Mouse (Mus musculus) layer of hippocampus, adult 11-12 months (tissue): ENCODE data around the gene Gm20388.

Experiments
- DNase-seq: peaks from one replicate; pipeline ENCODE4 v3.0.0; 2022; ENCODE audit warnings: low spot score

The Gm20388 gene

DNA sequence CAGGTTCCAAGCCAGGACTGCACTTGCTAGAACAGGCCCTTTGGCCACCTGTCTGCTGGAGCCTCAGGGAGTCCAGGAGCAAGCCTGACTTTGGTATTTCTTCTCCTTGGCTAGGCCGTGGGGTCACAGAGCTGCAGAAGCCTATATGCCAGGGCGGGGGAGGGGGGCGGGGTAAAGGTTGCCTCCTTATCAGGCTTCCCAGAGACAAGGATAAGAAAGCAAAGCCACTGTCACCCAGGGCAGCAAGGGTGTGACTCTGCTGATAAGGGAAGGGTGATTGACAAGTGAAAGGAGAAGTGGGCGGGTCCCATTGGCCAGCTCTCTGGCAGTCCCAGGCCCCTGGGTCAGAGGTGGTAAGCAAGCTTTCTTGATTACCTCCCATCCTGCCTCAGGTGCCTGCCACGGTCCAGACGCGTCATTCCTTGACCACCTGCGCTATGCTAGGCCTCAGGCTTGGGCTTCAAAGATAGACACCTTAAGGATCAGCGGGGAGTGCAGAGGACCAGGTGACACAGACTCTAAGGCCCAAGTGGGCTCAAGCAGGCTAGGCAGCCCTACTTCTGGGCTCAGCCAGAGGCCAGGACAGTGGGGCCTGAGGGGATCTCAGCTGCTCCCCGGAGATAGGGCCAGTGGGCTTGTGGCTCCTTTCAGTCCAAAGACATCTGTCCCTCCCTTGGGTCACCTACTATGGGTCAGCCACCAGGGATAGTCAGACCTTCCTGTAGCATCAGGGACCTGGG lies 565.0 kb downstream of the Gm20388 start:
- no peak for DNase-seq

DNA sequence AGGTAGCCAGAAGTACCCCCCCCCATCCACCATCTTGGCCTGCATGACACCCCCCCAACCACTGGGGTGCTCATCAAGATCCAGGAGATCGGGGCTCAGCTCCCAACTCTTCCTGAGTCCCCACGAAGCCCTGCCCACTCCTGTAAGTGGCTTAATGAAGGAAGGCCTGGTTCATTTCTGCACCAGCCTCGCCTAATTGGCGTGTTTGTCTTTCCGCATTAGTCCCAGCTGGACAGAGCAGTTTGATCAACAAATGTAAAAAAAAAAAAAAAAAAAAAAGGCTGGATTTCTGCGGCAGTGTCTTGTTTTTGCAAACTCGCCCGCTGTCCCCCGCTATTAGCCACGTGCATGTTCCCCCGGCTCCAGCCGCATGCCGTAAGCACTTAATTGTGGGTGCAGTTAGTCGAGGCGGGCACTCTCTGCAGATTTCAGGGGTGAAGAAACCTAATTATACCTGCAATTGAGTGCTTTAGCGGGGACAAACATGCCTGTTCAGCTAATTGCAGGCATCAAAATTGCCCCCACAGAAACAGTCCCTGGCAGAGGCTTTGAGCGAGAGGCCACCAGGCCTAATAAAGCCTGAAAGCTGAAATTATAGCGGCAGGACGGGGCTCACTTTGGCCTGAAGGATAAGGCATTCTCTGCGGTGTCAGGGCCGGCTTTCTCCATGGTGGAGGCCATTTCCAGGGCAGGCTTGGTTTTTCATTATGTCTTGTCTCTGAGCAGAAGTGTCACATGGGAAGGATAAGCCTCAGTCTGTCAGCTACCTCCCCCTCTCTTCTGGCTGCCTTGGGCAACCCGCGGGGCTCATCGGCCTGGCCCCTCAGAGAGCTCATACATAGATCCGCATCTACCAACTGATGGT lies 566.3 kb downstream of the Gm20388 start:
- DNase-seq, result no peak

DNA sequence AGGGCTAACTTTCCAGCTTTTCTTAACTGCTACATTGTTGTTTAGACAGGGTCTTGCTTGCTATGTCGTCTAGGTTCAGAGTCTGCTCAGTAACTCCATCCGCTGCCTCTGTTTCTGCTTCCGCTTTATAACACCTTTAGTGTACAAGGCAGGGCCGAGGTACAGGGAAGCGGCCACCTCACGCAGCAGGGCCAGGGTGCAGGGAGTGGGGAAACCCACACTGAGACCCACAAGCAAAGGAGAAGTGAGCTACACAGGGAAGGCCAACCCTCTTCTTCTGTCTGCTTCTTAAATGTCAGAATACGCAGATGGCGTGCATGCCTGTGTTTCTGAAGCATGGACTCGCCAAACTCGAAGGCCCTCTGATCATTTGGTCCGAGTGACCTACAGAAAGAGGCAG lies 568.1 kb downstream of the Gm20388 start:
- no peak for DNase-seq

DNA sequence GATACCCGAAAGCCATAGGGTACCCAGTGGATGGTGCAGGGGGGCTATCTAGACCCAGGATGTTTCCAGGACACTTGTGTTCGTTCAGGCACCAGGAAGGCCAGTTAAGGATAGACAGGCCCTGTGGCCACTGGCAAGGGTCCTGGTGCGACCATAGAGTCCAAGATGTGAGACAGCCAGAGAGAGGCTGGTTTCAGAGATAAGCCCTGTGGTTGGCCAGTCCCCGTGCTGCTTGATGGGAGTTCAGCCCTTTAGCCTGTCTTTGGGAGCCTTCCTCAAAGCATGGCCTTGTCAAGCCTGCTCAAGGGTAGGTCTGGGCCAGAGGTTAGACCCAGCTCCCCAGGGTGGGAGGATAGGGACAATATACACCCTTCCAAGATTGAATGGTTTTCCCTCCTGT lies 569.0 kb downstream of the Gm20388 start:
- DNase-seq, result no peak

DNA sequence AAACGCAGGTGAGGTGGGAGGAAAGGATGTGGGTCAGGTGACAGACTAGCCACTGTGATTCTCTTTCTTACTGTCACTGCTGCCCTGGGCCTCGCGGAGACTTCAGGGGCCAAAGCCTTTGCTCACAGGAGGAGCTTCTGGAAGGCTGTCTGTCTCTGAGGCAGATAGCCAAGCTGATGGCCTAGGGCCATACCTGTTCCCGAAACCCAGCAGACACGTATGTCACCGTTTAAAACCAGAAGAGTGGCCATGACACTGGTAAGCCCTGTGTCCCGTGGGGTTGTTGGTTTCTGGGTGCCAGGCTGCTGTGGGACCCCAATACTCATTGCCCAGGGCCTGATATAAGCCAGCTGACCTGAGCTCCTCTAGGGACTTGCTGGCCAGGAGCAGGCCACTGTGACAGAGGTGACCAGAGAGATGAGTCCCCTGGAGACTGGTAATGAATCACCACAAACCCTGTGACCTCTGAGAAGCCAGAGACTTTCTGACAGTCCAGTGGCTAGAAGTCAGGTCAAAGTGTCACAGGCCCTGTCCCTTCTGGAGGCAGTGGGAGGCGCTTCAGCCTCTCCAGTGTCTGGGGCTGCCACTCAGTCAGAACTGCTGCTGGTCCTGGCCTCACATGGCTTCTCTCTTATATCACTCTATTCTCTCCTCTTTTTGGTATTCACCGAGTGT lies 571.5 kb downstream of the Gm20388 start:
- DNase-seq, result no peak

DNA sequence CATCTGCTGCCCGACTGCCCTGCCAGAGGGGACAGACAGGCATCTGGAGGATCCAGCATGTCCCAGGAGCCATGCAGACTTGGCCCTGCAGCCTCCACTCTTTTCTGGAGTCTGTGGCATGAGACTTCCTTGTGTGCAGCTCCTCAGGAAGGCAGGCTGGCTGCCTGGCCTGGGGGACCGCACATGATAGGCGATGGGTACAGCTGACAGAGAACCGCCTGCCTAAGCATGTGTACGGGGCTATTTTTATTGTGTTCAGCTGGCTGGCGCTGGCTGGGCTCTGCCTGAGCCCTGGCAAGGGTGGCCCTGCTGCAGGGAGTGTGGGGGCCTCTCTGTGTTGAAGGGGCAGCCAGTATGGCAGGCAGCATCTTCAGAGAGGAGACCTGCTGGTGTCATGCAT lies 573.8 kb downstream of the Gm20388 start:
- peak; percentile 69 for DNase-seq

DNA sequence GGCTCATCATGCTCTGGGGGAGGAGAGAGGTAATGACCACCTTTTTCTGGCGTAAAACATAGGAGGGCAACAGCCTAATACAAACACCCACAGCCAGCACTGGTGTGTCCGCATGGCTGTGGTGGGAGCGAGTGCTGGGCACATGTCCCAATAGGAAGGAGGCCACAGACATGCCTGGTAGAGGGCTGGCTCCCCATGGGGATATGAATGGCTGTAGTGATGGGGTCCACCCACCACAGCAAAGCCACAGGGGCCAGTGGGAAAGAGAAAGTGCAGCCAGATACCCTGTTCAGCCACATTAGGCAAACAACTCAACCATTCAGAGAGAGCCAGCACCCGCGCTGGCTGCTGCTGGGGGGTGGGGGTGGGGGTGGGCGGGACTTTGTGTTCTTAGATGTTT lies 574.5 kb downstream of the Gm20388 start:
- no peak for DNase-seq

DNA sequence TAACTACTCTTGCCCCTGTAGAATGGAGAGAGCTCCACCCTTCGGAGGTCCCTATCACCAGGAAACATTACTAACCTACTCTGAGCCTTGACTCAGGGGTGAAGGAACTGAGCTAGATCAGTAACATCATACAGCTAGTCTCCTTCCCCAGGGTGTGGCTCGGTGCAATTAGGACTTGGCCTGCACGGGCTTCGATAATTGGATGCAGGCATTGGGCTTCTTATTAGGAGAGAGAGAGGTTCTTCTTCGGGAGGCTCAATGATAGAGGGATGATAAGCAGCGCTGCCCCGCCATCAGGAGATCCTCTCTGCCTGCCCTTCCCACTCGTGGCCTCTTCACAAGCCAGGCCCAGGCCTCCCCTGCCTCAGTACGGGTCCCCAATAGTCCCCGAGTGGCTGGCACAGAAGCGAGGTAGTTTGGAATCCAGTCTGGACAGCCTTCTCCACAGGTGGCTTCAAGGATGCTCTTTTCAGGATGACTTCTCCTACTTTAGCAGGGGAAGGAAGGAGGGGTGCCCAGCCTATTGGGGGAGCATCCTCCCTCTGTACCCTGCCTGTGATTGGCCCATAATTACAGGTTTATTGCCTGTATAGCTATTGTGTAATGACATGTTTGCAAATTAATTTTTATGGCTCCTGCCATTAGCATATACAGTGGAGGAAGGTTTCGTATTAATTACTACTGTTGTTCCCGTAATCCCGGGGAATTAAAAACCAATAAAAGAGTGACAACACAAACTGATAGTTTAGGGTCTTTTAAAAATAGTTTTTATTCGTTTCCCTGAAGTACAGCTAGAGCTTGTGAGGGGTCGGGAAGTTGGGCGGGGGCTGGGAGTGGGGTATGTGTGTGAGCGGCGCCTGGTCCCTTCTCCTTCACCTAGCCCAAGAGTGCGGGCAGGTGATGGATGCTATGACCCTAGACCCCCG lies 575.2 kb downstream of the Gm20388 start:
- DNase-seq, result no peak

DNA sequence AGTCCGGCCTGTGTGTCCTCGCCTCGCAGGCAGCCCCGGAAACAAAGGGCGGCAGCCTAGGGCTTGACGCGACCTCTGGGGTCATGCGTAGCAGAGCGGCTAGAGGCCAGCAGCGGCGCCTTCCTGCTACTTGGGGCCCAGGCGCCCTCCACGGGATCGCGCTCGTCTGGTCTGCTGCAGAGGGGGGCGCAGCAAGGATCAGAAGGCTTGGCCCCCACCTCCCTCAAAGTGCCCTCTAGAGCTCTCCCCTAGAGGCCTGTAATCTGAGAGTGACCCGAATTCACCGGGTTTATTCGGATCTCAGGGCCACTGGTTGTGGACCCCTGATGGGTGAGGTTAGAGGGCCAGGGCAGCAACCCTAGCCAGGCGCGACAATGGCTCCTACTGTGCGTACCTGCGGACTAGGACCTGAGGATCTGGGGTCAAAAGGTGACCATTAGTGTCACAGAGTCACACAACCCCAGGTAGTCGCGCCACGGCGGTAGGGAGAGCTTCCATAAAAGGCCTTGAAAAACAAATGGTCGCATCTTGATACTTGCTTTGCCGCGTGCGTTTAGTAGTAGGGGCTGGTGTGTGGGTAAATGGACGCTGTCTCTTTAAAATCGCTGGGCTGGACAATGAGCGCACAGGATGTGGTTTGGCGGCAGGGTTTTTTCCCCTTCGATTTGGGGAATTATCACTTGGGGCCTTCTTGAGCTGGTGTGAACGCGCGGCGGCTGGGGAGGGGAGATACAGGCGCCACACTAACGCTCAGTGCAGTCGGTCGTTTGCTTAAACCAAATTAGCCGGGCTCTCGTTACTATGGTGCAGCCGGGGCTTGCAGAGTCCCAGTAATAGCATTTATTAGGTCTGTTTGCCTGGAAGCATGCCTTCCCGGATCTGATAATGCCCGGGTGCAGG lies 576.1 kb downstream of the Gm20388 start:
- DNase-seq, result peak; percentile 70

DNA sequence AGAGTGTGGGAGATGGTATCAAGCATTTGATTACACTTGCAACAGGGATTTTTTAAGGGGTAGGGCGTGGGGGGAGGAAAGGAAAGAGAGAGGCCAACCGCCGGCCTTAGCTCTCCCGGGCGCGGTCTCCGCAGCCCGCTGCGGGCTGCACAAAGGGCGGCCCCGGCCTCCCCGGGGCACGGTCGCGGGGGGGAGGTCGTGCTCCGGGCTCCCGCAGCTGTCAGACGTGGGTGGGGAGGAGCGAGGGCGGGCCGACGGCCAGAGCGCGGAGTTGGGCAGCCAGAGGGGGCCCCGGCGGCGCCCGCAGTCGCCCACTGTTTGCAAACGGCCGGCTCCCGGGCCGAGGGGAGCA lies 576.7 kb downstream of the Gm20388 start:
- DNase-seq, result no peak

DNA sequence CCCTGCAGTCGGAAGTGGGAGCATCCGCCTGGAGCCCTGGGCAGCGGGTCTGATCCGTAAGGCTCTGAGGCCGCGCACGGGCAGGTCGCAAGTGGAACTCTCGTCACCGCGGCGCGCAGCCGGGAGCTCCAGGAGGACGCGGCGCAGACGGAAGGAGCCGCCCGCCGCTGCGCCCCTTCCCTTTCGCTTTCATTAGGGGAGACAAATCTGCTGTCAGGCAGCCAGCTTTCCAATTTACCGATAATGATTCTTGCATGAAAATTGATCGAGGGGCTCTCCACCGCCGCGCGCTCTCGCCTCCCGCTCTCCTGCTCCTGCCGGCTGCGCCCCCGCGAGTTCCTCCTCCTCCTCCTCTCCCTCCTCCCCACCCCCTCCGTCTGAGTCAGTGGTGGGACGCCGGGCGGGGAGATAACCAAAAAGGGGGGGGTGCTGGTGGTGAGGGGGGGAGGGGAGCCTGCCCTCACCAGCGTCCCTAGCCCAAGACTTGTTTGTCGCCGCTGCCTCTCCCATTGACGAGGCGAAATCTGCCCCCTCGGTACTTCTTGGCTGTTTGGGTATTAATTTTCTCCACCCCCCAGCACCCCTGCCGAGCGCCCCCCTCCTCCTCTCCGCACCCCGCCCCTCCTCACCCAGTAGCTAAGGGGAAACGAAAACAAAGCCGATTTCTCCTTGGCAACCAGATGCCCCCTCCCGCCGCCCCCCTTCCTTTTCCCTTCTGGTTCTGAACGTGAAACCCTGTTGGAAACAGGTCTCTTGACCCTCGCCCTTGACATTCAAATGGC lies 577.3 kb downstream of the Gm20388 start:
- peak; percentile 76 for DNase-seq

DNA sequence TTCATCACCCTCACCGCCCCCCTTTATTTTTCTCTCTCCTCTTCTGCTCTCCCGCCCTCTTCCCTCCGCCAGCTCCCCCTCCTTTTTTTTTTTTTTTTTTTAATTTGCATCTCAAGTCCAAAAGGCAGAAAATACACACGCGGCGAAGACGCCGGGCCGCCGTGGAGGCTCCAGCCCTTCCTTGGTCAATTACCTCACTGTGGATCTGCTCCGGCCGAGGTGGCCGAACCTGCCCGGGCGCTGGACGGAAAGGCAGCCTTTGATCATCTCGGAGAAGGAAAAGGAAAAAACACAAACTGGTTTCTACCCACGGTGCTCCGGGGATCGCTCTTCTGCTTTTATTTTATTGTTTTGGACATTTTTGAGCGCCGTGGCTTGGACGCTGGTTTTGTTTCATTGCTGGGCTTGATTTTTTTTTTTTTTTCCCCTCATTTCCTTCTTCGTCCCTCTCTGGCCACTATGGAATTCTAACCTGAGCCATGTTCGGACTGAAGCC lies 578.0 kb downstream of the Gm20388 start:
- no peak for DNase-seq

DNA sequence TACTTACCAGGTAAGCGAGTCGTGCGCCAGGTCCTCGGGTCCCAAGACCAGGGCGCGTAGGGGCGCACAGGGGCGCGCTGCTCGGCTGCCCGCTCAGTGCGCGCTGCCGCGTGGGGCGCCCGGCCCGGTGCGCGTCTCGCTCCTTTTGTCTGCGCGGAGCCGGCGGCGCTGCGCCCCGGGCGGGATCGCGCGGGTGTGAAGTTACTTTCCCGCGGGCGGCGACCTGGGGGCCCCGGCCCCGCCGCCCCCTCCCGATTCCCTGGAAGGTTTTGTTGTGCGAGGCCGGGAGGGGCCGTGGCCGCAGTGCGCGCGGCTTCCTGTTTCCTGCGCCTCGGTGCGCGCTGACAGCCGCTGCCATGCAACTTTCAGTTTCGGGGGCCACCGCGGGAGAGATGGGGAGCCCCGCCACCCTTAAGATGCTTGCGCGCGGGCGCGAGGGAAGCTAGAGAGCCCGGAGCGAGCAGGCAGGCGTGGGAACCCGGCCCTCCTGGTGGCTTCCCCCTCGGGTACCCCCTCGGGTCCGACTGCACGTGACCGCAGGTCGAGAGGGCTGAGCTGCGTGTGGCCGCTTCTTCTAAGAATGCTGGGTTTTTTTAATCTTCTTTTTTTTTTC lies 578.6 kb downstream of the Gm20388 start:
- DNase-seq, result peak; percentile 55

DNA sequence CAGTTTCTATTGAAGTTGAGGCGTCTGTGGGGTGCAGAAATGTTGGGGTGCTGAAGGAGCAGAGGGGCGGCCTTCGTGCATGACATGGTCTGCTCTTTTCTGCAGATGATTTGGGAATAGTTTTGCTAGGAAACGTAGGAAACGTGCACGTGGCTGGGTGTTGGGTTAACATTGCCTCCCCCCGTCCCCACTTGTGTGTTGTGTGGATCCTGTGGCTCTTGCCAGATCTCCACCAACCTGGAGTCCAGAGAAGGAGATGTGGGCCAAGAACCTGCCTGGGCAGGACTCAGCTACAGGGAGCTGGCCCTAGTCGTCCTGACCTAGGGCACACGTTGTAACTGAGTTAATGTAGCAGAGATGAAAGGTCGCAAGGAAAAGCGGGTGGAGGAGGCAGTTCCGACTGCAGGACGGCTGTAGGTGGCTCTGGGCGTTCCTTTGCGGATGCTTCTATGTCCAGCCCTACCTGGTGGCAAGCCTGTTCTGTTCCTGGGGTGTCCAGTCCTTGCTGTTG lies 579.2 kb downstream of the Gm20388 start:
- no peak for DNase-seq

DNA sequence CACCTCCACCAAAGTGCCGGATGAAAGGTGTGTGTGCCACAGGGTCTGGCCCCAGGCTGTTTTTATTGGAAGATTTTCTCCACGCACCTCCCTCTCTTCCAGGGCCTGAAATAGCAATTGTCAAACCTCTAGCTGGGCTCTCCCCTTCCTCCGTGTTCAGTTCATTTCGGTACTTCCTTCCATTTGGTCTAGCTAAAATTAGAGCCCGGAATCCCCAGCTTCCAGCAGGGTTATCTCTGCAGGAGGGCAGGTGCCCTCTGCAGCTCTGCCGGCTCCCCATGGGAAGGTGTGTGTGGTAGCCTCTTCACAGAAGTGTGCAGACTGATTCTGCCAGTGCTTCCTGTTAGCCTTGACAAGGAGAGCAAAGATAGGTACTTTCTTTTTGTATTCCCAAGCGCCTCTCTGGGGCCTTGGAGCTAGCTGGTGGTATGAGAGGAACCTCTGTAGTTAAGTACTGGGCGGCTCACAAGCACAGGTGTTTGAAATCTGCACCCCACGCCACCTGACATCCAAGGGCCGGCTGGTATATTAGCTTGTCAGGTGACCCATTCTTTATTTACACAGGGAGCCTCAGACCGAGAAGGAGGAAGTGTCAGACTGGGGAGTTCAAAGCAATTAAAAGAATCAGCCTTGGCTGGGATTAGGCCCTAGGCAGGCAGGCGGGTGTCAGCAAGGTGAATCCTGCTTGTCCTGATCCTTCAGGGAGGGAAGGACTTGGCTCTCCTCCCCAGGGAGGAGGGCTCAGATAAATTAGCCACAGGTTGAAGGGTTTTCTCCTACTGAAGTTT lies 579.9 kb downstream of the Gm20388 start:
- no peak for DNase-seq

DNA sequence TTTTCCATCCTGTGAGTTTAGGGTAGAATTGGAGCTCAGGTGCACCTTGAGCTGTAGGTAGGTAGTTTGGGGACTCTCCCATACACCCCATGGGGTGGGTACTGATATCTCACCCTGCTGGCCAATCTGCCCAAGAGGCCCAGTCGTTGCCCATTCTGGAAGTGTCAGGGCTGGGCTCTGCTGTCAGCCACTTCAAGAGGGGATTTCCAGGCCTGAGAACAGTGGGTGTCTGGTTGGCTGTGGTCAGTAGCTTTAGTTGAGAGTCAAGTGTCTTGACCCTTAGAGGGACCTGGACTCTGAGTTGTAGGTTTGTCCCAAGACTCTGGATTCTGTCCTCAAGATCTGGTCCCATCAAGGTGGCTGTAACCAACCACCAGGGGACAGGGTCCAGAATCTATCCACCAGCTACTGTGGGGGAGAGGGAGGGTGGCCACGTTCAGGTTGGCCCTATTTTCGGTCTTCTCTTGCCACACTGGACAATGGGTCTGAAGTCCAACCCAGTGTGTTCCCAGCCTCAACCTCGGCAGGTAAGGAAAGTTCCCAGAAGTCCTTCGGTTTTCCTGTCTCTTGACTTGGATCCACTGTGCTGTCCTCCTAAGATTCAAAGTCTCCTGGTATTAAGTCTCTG lies 580.6 kb downstream of the Gm20388 start:
- no peak for DNase-seq

DNA sequence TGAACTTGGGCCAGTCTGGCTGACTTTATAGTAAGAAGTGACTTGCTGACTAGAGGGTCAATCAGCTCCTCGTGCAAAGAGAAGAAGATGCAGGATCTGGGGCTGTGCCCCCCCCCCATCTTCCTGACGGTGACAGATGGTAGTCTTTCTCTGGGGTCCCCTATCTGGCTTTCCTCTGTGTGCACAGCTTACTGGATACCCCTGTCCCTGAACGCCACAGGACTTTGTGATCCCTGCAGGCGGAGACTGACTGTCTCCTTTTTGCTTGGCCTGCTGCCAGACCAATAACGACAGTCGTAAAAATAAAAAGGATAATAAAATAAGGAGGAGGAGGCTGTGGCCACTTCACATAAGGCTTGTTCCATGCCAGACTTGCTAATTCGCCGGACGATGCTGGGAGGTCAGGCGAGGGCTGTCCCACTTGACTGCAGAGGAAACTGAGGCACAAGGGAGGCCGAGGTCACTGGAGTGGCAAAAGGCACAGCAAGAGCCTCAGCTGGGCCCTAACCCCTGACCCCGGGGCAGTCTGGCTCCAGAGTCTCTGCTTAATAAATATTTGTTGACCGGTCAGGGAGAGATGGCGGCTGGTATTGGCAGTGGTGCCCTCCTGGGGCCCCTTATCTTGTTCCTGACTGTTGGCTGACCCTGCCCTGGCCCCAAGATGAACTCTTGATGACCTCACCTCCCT lies 581.7 kb downstream of the Gm20388 start:
- no peak for DNase-seq
